Mouse (Mus musculus) stomach, embryonic 16.5 days (tissue): ENCODE data around the gene Rab11a. TPM values are rescaled to one million over a fixed set of nuclear protein-coding genes. Genes with fewer than 3 reads are reported as not detected.
"Not testable (repeated sequence)": the region's sequence is repeated elsewhere in the genome, so short reads cannot be mapped to it uniquely, and the experiment has no call there.

ENCODE experiments used
- ATAC-seq: fragments of 200-750 bp; cut with Nextera tagmentation; 2 replicates; pipeline ENCODE4 v1.8.0; 2017; ENCODE audit warnings: moderate number of reproducible peaks, moderate TSS enrichment; ENCODE audit not compliant: insufficient read depth, low FRiP score
- H3K27ac ChIP-seq: fragments of 300-500 bp; sonication (generic); 2 replicates; pipeline ENCODE4 v1.5.1; 2014; ENCODE audit warnings: low read length
- H3K27me3 ChIP-seq: fragments of 300-500 bp; sonication (generic); 2 replicates; pipeline ENCODE4 v1.6.1; 2014; ENCODE audit warnings: low read length, control low read depth, mixed read lengths; ENCODE audit not compliant: control insufficient read depth, insufficient read depth
- H3K36me3 ChIP-seq: fragments of 300-500 bp; sonication (generic); 2 replicates; pipeline ENCODE4 v1.6.1; 2014; ENCODE audit warnings: low read length; ENCODE audit not compliant: control insufficient read depth, insufficient read depth
- H3K4me1 ChIP-seq: fragments of 300-500 bp; sonication (generic); 2 replicates; pipeline ENCODE4 v1.6.1; 2014; ENCODE audit warnings: low read length, control low read depth, mixed read lengths; ENCODE audit not compliant: control insufficient read depth, insufficient read depth
- H3K4me2 ChIP-seq: fragments of 300-500 bp; sonication (generic); 2 replicates; pipeline ENCODE4 v1.6.1; 2014; ENCODE audit warnings: low read depth, low read length, mixed read lengths
- H3K4me3 ChIP-seq: fragments of 300-500 bp; sonication (generic); replicated peaks from 2 replicates; pipeline ENCODE4 v1.5.1; 2014; ENCODE audit warnings: mild to moderate bottlenecking, low read length
- H3K9ac ChIP-seq: fragments of 300-500 bp; sonication (generic); 2 replicates; pipeline ENCODE4 v1.6.1; 2014; ENCODE audit warnings: low read length
- H3K9me3 ChIP-seq: fragments of 300-500 bp; sonication (generic); replicated peaks from 2 replicates; pipeline ENCODE4 v1.6.1; 2016; ENCODE audit warnings: low read length, control low read depth; ENCODE audit not compliant: control insufficient read depth
- WGBS: fragments of 180-500 bp; shearing (Covaris S2); extraction: QIAGEN DNeasy Blood & Tissue Kit; methylation state at CpG from one replicate; pipeline ENCODE4 v1.1.7; 2014; 5-methylcytosine and 5-hydroxymethylcytosine counted together
- polyA plus RNA-seq: library from polyadenylated mRNA; unstranded; fragments of >200 nt; fragmentation: Nextera tagmentation; extraction: Ambion mirVana; gene quantifications from 2 replicates; pipeline ENCODE4 v1.2.1, GENCODE M21; 2015

Gene Rab11a
- polyA plus RNA-seq, 1 experiment from 2014 or later, result 535 TPM

DNA sequence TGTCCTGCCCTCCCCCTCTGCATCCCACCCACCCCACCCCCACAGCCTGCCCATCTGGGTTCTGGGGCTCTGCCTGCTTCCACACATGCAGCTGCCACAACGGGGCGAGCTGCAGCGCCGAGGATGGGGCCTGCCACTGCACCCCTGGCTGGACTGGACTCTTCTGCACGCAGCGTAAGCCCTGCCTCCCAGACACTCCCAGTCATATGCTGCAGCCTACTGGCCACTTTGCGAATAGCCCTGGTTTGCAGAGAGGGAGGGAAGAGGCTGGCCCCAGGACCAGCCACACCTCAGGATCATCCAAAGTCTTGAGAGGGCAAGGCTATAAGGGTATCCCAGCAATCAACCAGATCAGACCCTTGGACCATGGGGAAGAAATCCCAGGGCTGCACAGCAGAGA lies 46.4 kb downstream of the Rab11a start:
- no peaks in the 10 kb centered on the region for H3K27me3 ChIP-seq
- H3K4me1 ChIP-seq, result peaks cover 7% of the 10 kb centered on the region
- no peaks in the 10 kb centered on the region for H3K9me3 ChIP-seq
- ATAC-seq, result peak; percentile 23; the same call in 1 of the 2 replicates
- no peak overlapping the region for H3K4me2 ChIP-seq
- no peak overlapping the region for H3K4me3 ChIP-seq
- H3K9ac ChIP-seq, result no peak overlapping the region; the same call in 1 of the 2 replicates
- H3K27ac ChIP-seq, result peak overlapping the region; percentile 29; the same call in 1 of the 2 replicates
- 5% methylated on average over 7 of the region's 7 CpGs for WGBS
- H3K36me3 ChIP-seq, result no peaks in the 10 kb centered on the region

- peaks cover 7% of the 10 kb centered on the region for H3K4me1 ChIP-seq
- no peaks in the 10 kb centered on the region for H3K36me3 ChIP-seq
- H3K9ac ChIP-seq, result no peak overlapping the region
- WGBS, result 84% methylated on average over 2 of the region's 2 CpGs
- no peak overlapping the region for H3K4me3 ChIP-seq
- no peaks in the 10 kb centered on the region for H3K9me3 ChIP-seq
- ATAC-seq, result no peak
- H3K27me3 ChIP-seq, result no peaks in the 10 kb centered on the region
- H3K27ac ChIP-seq, result no peak overlapping the region
- H3K4me2 ChIP-seq, result no peak overlapping the region
These were observed 46.8 kb downstream of the Rab11a start for GRCm38 (mm10) chr9:64690771-64691170.

GRCm38 (mm10) chr9:64688015-64688394 lies 49.6 kb downstream of the Rab11a start:
- Histone ChIP-seq H3K36me3 (no peaks in the 10 kb centered on the region), H3K27ac (no peak overlapping the region), H3K4me1 (peaks cover 7% of the 10 kb centered on the region), H3K9me3 (no peaks in the 10 kb centered on the region), H3K27me3 (no peaks in the 10 kb centered on the region), H3K9ac (no peak overlapping the region), H3K4me3 (no peak overlapping the region), H3K4me2 (no peak overlapping the region)
- 41% methylated on average over 1 of the region's 1 CpGs for WGBS
- ATAC-seq, result peak; percentile 49; the same call in 1 of the 2 replicates

DNA sequence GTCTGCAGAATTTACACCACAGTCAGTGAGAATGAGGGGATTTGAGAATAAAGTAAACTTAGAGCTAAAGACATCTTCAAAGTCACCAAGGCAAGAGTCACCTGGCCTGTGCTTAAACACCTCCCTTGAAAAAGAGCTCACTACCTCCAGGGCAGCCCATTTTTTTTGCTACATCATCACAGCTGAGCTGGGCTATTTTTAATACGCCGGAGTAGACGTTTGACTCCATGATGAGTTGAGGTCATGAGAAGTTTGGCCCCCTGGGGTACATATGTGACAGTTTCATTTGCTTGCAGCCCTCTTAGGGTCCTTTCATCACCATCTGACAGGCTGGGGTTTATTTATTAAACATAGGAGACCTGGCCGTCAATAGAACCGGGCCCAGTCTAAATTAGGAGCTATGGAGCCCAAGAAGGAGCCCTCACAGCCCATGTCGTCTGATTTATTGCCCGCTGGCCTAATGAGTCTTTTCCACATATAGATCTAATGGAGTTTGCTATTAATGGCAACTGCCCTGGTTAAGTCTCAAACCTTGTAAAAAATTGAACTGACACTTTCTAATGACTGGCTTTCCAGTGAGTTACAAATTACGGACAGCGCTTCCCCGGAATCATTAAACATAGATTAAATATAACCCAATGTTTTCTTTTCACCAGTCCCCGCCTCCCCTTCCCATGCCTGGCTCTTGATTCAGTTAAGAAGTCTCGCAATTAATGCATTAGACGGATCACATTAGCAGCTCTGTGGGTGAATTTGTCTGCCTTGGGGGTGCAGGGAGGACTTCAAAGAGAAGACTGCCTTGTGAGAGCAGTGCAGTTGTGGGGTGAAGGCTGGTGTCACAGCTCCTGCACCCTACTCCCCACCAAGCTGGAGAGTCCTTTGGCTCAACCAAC lies 50.2 kb downstream of the Rab11a start:
- Histone ChIP-seq H3K4me3 (no peak overlapping the region), H3K27me3 (no peaks in the 10 kb centered on the region), H3K36me3 (no peaks in the 10 kb centered on the region), H3K4me1 (peaks cover 7% of the 10 kb centered on the region), H3K9me3 (no peaks in the 10 kb centered on the region), H3K4me2 (no peak overlapping the region), H3K9ac (no peak overlapping the region), H3K27ac (no peak overlapping the region)
- ATAC-seq, result no peak
- WGBS, result 35% methylated on average over 13 of the region's 13 CpGs

DNA sequence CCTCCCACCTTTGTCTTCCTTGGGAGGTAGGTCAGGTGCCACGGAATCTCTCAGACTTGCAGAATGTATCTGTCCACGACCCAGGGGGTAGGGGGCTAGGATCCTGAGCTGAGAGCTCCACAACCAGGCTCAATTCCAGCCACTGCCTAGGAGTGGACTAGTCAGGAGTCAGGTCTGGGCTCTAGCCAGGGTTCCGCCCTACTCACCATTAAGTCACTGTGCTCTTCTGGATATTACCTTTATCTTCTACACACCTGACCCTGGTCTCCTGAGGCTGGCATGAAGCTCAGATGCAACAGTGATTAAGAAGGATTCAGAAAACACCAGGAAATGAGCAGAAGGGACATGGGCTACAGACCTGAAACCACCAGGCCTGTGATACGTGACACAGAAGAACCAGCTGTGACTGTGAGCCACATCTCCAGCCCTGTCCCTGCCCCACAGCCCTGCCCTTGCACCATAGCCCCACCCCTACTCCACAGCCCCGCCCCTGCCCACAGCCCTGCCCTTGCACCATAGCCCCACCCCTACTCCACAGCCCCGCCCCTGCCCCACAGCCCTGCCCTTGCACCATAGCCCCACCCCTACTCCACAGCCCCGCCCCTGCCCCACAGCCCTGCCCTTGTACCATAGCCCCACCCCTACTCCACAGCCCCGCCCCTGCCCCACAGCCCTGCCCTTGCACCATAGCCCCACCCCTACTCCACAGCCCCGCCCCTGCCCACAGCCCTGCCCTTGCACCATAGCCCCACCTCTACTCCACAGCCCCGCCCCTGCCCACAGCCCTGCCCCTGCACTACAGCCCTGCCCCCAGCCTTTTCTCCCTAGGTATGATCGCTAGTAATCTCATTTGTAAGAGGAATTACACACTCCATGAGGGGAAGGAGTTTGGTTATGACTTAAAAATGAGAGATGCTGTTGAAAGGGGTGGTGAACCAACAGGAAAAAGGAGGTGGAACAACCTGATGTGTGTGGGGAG lies 65.9 kb downstream of the Rab11a start:
- H3K9me3 ChIP-seq, H3K36me3 ChIP-seq, H3K9ac ChIP-seq, H3K4me1 ChIP-seq, H3K4me3 ChIP-seq, H3K27me3 ChIP-seq: not testable (repeated sequence)
- Histone ChIP-seq H3K27ac (peak overlapping the region; percentile 43; the same call in 1 of the 2 replicates), H3K4me2 (0 out of 2 replicates have a peak overlapping the region, but pooled peaks have one; percentile 20)
- peak; percentile 80; the same call in 1 of the 2 replicates for ATAC-seq
- WGBS, result 31% methylated on average over 9 of the region's 11 CpGs

DNA sequence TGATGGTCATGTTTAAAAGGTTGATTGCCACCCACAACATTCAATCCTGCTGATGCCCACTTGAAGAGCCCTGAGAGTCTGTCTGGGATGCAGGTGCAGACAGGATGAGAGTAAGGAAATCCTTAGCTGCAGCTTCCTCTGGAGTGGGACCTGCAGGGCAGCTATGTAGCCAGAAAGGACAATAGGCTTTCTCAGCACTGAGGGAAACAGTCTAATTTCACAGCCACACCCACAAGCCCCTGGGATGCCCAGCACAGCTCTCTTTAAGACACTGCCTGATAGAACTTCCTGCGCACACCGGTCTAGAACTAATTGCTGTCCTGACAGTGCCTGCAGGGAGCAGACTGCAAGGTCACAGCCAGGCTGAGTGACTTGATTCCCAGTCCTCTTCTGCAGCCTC lies 69.6 kb downstream of the Rab11a start:
- H3K4me3 ChIP-seq, result no peak overlapping the region
- H3K36me3 ChIP-seq, result no peaks in the 10 kb centered on the region
- no peaks in the 10 kb centered on the region for H3K27me3 ChIP-seq
- no peaks in the 10 kb centered on the region for H3K9me3 ChIP-seq
- H3K27ac ChIP-seq, result no peak overlapping the region
- H3K4me2 ChIP-seq, result no peak overlapping the region
- ATAC-seq, result no peak
- H3K4me1 ChIP-seq, result no peaks in the 10 kb centered on the region
- H3K9ac ChIP-seq, result no peak overlapping the region
- WGBS, result 70% methylated on average over 2 of the region's 2 CpGs

- no peak overlapping the region for H3K4me2 ChIP-seq
- ATAC-seq, result peak; percentile 62; the same call in 1 of the 2 replicates
- WGBS, result 6% methylated on average over 5 of the region's 5 CpGs
These were observed 70.0 kb downstream of the Rab11a start for GRCm38 (mm10) chr9:64667513-64667912.

GRCm38 (mm10) chr9:64666549-64666948 lies 71.0 kb downstream of the Rab11a start:
- WGBS, result 31% methylated on average over 4 of the region's 4 CpGs
- Histone ChIP-seq H3K27ac (no peak overlapping the region), H3K36me3 (no peaks in the 10 kb centered on the region), H3K9me3 (no peaks in the 10 kb centered on the region), H3K4me1 (no peaks in the 10 kb centered on the region), H3K4me3 (no peak overlapping the region), H3K27me3 (no peaks in the 10 kb centered on the region), H3K4me2 (no peak overlapping the region), H3K9ac (no peak overlapping the region)
- ATAC-seq, result no peak

More at GRCm38 (mm10) chr9:64667513-64667912, 70.0 kb downstream of the Rab11a start:
- H3K9ac ChIP-seq, result no peak overlapping the region
- no peaks in the 10 kb centered on the region for H3K36me3 ChIP-seq
- H3K4me1 ChIP-seq, result no peaks in the 10 kb centered on the region
- H3K4me3 ChIP-seq, result no peak overlapping the region
- no peaks in the 10 kb centered on the region for H3K27me3 ChIP-seq
- no peaks in the 10 kb centered on the region for H3K9me3 ChIP-seq
- H3K27ac ChIP-seq, result no peak overlapping the region
